Mouse (Mus musculus): ENCODE measurements around the gene Gm49353. TPM values are rescaled to one million over a fixed set of nuclear protein-coding genes. Genes with fewer than 3 reads are reported as not detected.

Gm49353 gene
- total RNA-seq (2021), result 10 to 100 TPM; 23.8 to 31.2 TPM

GRCm38 (mm10) chr10:29198642-29199041, at the start of gene Gm49353:
TSS of gene Gm49353 (plus strand) at chr10:29198954.
- intact Hi-C loops (cut with DNase I), result no loop called here
- no peak for DNase-seq (ENCODE audit: low spot score in 2 of 2)

DNA sequence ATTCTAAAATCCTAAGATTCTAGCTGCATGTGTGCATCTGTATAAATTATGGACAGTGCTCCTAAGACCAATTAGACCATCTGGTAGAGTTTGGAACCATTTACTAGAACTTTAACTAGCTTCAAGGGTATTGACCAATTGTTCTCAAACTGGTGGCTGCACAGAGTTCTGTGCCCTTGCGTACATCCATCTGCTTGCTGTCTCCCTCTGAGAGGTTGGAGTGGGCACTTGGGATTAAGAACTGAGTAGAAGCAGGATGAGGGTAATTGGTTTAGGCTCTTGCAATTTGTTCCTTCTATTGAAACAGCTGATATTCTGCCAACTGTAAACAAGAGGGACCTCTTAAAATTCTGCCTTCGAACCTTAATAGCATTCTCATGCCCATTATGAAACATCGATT, 43.5 kb upstream of the Gm49353 start:
- intact Hi-C loops (cut with DNase I), result no loop called here
- no peak for DNase-seq (ENCODE audit: low spot score in 2 of 2)

- intact Hi-C loops (cut with DNase I), result no loop called here
- DNase-seq (ENCODE audit: low spot score in 2 of 2), result no peak
These were observed 37.1 kb upstream of the Gm49353 start for GRCm38 (mm10) chr10:29161664-29162063.

GRCm38 (mm10) chr10:29173778-29174177, 25.0 kb upstream of the Gm49353 start:
- no peak for DNase-seq (ENCODE audit: low spot score in 2 of 2)
- intact Hi-C loops (cut with DNase I), result no loop called here

GRCm38 (mm10) chr10:29175656-29176055, 23.1 kb upstream of the Gm49353 start:
- intact Hi-C loops (cut with DNase I), result loop anchor here (2.0 kb wide), 1 partner anchor 29 kb away; no protein-coding TSS in a partner anchor
- no peak for DNase-seq (ENCODE audit: low spot score in 2 of 2)

DNA sequence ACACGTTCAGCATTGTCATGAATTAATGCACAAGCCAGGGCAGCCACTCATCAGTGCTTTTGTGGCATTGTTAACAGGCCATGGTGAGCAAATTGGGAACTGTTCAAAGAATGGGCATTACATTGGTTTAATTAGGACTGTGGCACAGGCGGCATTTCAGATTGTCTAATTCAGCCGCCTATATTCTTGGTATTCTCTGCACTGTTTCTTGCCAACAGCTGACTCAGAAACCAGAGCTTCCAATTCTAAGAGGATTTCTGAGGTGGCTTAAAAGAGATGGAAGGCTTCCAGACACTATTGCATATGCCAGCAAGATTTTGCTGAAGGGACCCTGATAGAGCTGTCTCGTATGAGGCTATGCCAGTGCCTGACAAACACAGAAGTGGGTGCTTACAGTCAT, 21.9 kb upstream of the Gm49353 start:
- peak in 1 of 2 experiments; percentile 82 for DNase-seq (ENCODE audit: low spot score in 2 of 2)
- intact Hi-C loops (cut with DNase I), result loop anchor here (2.0 kb wide), 1 partner anchor 30 kb away; no protein-coding TSS in a partner anchor

GRCm38 (mm10) chr10:29178003-29178402, 20.8 kb upstream of the Gm49353 start:
- DNase-seq (ENCODE audit: low spot score in 2 of 2), result peak; percentile 42 to 85
- intact Hi-C loops (cut with DNase I), result no loop called here

- intact Hi-C loops (cut with DNase I), result no loop called here
- no peak for DNase-seq (ENCODE audit: low spot score in 2 of 2)
These were observed 18.5 kb upstream of the Gm49353 start for GRCm38 (mm10) chr10:29180210-29180609.

DNA sequence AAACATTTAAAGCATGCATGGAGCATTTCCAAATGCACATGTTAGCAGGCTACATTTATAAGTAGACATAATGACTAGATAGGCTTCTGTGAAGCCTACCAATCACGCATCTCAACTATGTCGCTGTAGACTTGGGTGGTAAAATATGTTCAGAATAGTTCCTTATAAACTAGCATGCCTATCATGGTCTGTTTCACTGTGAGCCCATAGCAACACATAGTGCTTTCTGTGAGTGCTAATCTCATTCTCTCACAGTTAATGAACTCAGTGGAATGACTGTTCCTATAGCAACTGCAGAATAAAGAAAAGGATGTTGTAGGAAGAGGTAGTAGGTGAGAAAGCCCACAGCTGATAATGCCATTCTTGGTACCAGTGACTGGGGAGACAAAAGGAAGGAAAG, 17.7 kb upstream of the Gm49353 start:
- peak in 1 of 2 experiments; percentile 76 for DNase-seq (ENCODE audit: low spot score in 2 of 2)
- intact Hi-C loops (cut with DNase I), result no loop called here

- peak in 1 of 2 experiments; percentile 60 for DNase-seq (ENCODE audit: low spot score in 2 of 2)
- intact Hi-C loops (cut with DNase I), result no loop called here
These were observed 5.0 kb upstream of the Gm49353 start for GRCm38 (mm10) chr10:29193769-29194168.

DNA sequence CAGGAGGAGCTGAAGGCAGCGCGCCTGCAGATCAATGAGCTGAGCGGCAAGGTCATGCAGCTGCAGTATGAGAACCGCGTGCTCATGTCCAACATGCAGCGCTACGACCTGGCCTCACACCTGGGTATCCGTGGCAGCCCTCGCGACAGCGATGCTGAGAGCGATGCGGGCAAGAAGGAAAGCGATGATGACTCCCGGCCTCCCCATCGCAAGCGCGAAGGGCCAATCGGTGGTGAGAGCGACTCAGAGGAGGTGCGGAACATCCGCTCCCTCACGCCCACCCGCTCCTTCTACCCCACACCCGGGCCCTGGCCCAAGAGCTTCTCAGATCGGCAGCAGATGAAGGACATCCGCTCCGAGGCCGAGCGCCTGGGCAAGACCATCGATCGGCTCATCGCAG, 1.9 kb upstream of the Gm49353 start:
- no peak for DNase-seq (ENCODE audit: low spot score in 2 of 2)
- intact Hi-C loops (cut with DNase I), result no loop called here

- no peak for DNase-seq (ENCODE audit: low spot score in 2 of 2)
- intact Hi-C loops (cut with DNase I), result no loop called here
These were observed 1.1 kb downstream of the Gm49353 start for GRCm38 (mm10) chr10:29199835-29200234.

- intact Hi-C loops (cut with DNase I), result no loop called here
- no peak for DNase-seq (ENCODE audit: low spot score in 2 of 2)
These were observed 1.9 kb downstream of the Gm49353 start for GRCm38 (mm10) chr10:29200609-29201008.

DNA sequence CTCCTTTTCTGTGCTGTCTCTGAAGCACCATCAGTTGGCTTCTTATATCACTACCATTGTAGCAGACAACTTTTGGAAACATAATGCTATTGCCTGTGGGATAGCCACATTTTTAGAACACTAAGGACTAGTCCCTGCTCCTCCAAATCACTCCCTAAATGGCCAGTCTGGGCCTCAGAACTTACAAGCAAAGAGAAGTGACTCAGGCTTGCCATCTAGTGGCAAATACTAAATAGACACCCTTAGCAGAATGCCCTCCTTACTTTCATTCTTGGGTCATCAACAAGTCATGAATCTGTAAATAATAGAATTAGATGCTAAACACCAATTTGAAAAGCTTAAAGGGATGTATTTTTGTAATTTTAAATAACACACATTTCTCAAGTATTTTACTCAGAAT, 8.0 kb downstream of the Gm49353 start:
- peak; percentile 49 to 68 for DNase-seq (ENCODE audit: low spot score in 2 of 2)
- intact Hi-C loops (cut with DNase I), result loop anchor here (2.0 to 5.0 kb wide), 3 partner anchors 62 to 119 kb away; no protein-coding TSS in a partner anchor

DNA sequence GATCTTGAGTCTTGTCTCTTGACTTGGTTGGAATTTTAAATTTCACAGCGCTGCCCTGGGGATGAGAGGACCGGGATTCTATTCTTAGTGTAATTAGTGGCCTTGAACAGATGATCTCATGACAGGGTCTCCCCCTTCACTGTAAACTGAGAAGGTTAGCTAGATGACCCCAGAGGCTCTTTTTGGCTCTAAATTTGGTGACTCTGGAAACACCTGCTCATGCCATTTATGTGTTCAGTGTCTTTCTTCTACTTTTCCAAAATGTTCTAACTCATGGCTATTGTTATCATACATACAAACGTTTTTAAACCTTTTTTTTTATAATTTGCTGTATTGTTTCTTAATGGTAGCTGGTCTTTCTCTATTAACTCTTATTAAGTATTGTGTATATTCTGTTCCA, 10.0 kb downstream of the Gm49353 start:
- intact Hi-C loops (cut with DNase I), result loop anchor here (5.0 kb wide), 2 partner anchors 101 to 121 kb away; no protein-coding TSS in a partner anchor
- no peak for DNase-seq (ENCODE audit: low spot score in 2 of 2)

GRCm38 (mm10) chr10:29211453-29211852, 12.7 kb downstream of the Gm49353 start, which contains the start of gene 9330159F19Rik:
TSS of gene 9330159F19Rik (plus strand) at chr10:29211606.
- DNase-seq (ENCODE audit: low spot score in 2 of 2), result peak; percentile 44 to 78
- intact Hi-C loops (cut with DNase I), result no loop called here

GRCm38 (mm10) chr10:29213534-29214100, 14.9 kb downstream of the Gm49353 start:
- DNase-seq (ENCODE audit: low spot score in 2 of 2), result peak in 1 of 2 experiments; percentile 81
- intact Hi-C loops (cut with DNase I), result loop anchor here (1.0 kb wide), 1 partner anchor 100 kb away; the partner anchor contains the start of gene Echdc1

GRCm38 (mm10) chr10:29216957-29217356, 18.2 kb downstream of the Gm49353 start:
- no peak for DNase-seq (ENCODE audit: low spot score in 2 of 2)
- intact Hi-C loops (cut with DNase I), result no loop called here

- intact Hi-C loops (cut with DNase I), result no loop called here
- DNase-seq (ENCODE audit: low spot score in 2 of 2), result no peak
These were observed 18.7 kb downstream of the Gm49353 start for GRCm38 (mm10) chr10:29217451-29217850.

DNA sequence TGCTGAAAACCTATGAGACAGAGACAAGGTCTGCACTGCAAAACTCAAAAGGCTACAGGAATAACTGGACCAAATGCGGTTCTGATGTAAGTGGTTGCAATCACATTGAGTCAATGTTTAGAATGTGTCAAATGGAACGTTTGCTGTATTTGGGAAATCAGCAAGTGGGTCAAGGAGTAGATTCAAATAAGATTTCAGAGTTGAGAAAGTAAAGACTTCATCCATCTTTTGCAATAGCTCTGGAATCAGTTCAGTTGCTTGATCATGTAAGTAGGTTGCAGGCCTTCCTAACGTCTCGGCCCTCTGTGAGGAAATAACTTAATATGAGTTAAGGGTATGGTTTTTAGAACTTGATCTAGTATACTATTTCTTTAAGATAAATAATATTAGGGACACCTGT, 26.6 kb downstream of the Gm49353 start:
- intact Hi-C loops (cut with DNase I), result no loop called here
- no peak for DNase-seq (ENCODE audit: low spot score in 2 of 2)

DNA sequence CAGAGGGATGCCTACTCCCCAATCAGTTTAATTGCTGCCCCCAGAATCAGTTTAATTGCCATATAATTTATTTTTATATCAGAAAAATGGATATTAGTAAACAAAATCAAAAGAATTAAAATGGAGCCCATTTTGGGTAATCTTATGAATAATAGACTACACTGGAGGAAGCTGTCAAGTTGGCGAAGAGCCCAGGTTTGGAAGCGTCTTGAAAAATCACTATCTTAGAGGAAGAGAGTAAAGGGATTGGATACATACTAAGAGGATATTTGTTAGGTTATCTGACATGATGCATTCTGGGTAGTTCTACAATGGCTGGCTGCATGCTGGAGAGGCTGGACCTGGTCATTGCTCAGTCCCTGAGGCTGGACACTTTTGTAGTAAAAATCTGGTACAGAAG, 32.5 kb downstream of the Gm49353 start:
- no peak for DNase-seq (ENCODE audit: low spot score in 2 of 2)
- intact Hi-C loops (cut with DNase I), result no loop called here

All from left cerebral cortex, postnatal 25 days (tissue).